Mouse (Mus musculus): ENCODE results near the gene Tlnrd1. TPM values are rescaled to one million over a fixed set of nuclear protein-coding genes. Genes with fewer than 3 reads are reported as not detected.

Tlnrd1 gene
- polyA plus RNA-seq, 1 experiment from 2014 or later, result 11.6 TPM

- no peak overlapping the region for H3K9ac ChIP-seq (ENCODE audit: low read depth, low read length)
- ATAC-seq (ENCODE audit: low FRiP score) (no peak), DNase-seq (ENCODE audit: low spot score) (no peak)
- no peaks in the 10 kb centered on the region for H3K4me1 ChIP-seq (replicated peaks; ENCODE audit: control insufficient read depth, insufficient read depth, low read length)
- H3K4me2 ChIP-seq (replicated peaks; ENCODE audit: low read depth, low read length), result no peak overlapping the region
- no peaks in the 10 kb centered on the region for H3K9me3 ChIP-seq (ENCODE audit: control insufficient read depth, low read length)
- 0 out of 2 replicates have a peak, but pooled peaks cover 3% of the 10 kb centered on the region for H3K36me3 ChIP-seq (ENCODE audit: control insufficient read depth, insufficient read depth, low read length)
- H3K27ac ChIP-seq (ENCODE audit: low read depth, low read length), result no peak overlapping the region
- H3K27me3 ChIP-seq (ENCODE audit: control insufficient read depth, insufficient read depth, low read length), result no peaks in the 10 kb centered on the region
- no peak overlapping the region for H3K4me3 ChIP-seq (ENCODE audit: low read depth, low read length)
- 83% methylated on average over 5 of the region's 5 CpGs for WGBS
Measured at GRCm38 (mm10) chr7:83902296-83903145, 18.4 kb upstream of the Tlnrd1 start.

GRCm38 (mm10) chr7:83901425-83901824, 17.3 kb upstream of the Tlnrd1 start:
- Histone ChIP-seq H3K4me3 (ENCODE audit: low read depth, low read length) (no peak overlapping the region), H3K9ac (ENCODE audit: low read depth, low read length) (no peak overlapping the region), H3K4me2 (replicated peaks; ENCODE audit: low read depth, low read length) (no peak overlapping the region), H3K27ac (ENCODE audit: low read depth, low read length) (no peak overlapping the region), H3K9me3 (ENCODE audit: control insufficient read depth, low read length) (no peaks in the 10 kb centered on the region), H3K27me3 (ENCODE audit: control insufficient read depth, insufficient read depth, low read length) (no peaks in the 10 kb centered on the region), H3K4me1 (replicated peaks; ENCODE audit: control insufficient read depth, insufficient read depth, low read length) (no peaks in the 10 kb centered on the region), H3K36me3 (ENCODE audit: control insufficient read depth, insufficient read depth, low read length) (0 out of 2 replicates have a peak, but pooled peaks cover 3% of the 10 kb centered on the region)
- DNase-seq (ENCODE audit: low spot score) (no peak), ATAC-seq (ENCODE audit: low FRiP score) (no peak)
- WGBS, result 81% methylated on average over 4 of the region's 4 CpGs

GRCm38 (mm10) chr7:83900519-83900918, 16.4 kb upstream of the Tlnrd1 start:
- Histone ChIP-seq H3K4me1 (replicated peaks; ENCODE audit: control insufficient read depth, insufficient read depth, low read length) (no peaks in the 10 kb centered on the region), H3K27ac (ENCODE audit: low read depth, low read length) (no peak overlapping the region), H3K4me2 (replicated peaks; ENCODE audit: low read depth, low read length) (no peak overlapping the region), H3K9me3 (ENCODE audit: control insufficient read depth, low read length) (no peaks in the 10 kb centered on the region), H3K9ac (ENCODE audit: low read depth, low read length) (no peak overlapping the region), H3K4me3 (ENCODE audit: low read depth, low read length) (no peak overlapping the region), H3K27me3 (ENCODE audit: control insufficient read depth, insufficient read depth, low read length) (no peaks in the 10 kb centered on the region), H3K36me3 (ENCODE audit: control insufficient read depth, insufficient read depth, low read length) (0 out of 2 replicates have a peak, but pooled peaks cover 3% of the 10 kb centered on the region)
- ATAC-seq (ENCODE audit: low FRiP score) (no peak), DNase-seq (ENCODE audit: low spot score) (no peak)
- 84% methylated on average over 3 of the region's 3 CpGs for WGBS

- H3K4me2 ChIP-seq (replicated peaks; ENCODE audit: low read depth, low read length), result no peak overlapping the region
- H3K4me1 ChIP-seq (replicated peaks; ENCODE audit: control insufficient read depth, insufficient read depth, low read length), result no peaks in the 10 kb centered on the region
- WGBS, result 94% methylated on average over 11 of the region's 11 CpGs
- no peaks in the 10 kb centered on the region for H3K27me3 ChIP-seq (ENCODE audit: control insufficient read depth, insufficient read depth, low read length)
- ATAC-seq (ENCODE audit: low FRiP score) (no peak), DNase-seq (ENCODE audit: low spot score) (no peak)
- no peak overlapping the region for H3K9ac ChIP-seq (ENCODE audit: low read depth, low read length)
- 0 out of 2 replicates have a peak, but pooled peaks cover 3% of the 10 kb centered on the region for H3K36me3 ChIP-seq (ENCODE audit: control insufficient read depth, insufficient read depth, low read length)
- H3K9me3 ChIP-seq (ENCODE audit: control insufficient read depth, low read length), result no peaks in the 10 kb centered on the region
- no peak overlapping the region for H3K27ac ChIP-seq (ENCODE audit: low read depth, low read length)
- no peak overlapping the region for H3K4me3 ChIP-seq (ENCODE audit: low read depth, low read length)
Measured at GRCm38 (mm10) chr7:83898267-83898666, 14.2 kb upstream of the Tlnrd1 start.

- Histone ChIP-seq H3K4me3 (ENCODE audit: low read depth, low read length) (no peak overlapping the region), H3K27me3 (ENCODE audit: control insufficient read depth, insufficient read depth, low read length) (no peaks in the 10 kb centered on the region), H3K9me3 (ENCODE audit: control insufficient read depth, low read length) (no peaks in the 10 kb centered on the region), H3K27ac (ENCODE audit: low read depth, low read length) (no peak overlapping the region), H3K4me1 (replicated peaks; ENCODE audit: control insufficient read depth, insufficient read depth, low read length) (no peaks in the 10 kb centered on the region), H3K36me3 (ENCODE audit: control insufficient read depth, insufficient read depth, low read length) (0 out of 2 replicates have a peak, but pooled peaks cover 3% of the 10 kb centered on the region), H3K4me2 (replicated peaks; ENCODE audit: low read depth, low read length) (no peak overlapping the region), H3K9ac (ENCODE audit: low read depth, low read length) (no peak overlapping the region)
- DNase-seq (ENCODE audit: low spot score) (no peak), ATAC-seq (ENCODE audit: low FRiP score) (no peak)
- 95% methylated on average over 5 of the region's 5 CpGs for WGBS
Measured at GRCm38 (mm10) chr7:83896077-83896740, 12.1 kb upstream of the Tlnrd1 start.

- DNase-seq (ENCODE audit: low spot score) (no peak), ATAC-seq (ENCODE audit: low FRiP score) (no peak)
- H3K36me3 ChIP-seq (ENCODE audit: control insufficient read depth, insufficient read depth, low read length), result 0 out of 2 replicates have a peak, but pooled peaks cover 3% of the 10 kb centered on the region
- no peaks in the 10 kb centered on the region for H3K9me3 ChIP-seq (ENCODE audit: control insufficient read depth, low read length)
- no peak overlapping the region for H3K27ac ChIP-seq (ENCODE audit: low read depth, low read length)
- no peak overlapping the region for H3K9ac ChIP-seq (ENCODE audit: low read depth, low read length)
- no peak overlapping the region for H3K4me2 ChIP-seq (replicated peaks; ENCODE audit: low read depth, low read length)
- 91% methylated on average over 1 of the region's 1 CpGs for WGBS
- no peaks in the 10 kb centered on the region for H3K27me3 ChIP-seq (ENCODE audit: control insufficient read depth, insufficient read depth, low read length)
- no peak overlapping the region for H3K4me3 ChIP-seq (ENCODE audit: low read depth, low read length)
- no peaks in the 10 kb centered on the region for H3K4me1 ChIP-seq (replicated peaks; ENCODE audit: control insufficient read depth, insufficient read depth, low read length)
Measured at GRCm38 (mm10) chr7:83894348-83894747, 10.2 kb upstream of the Tlnrd1 start.

GRCm38 (mm10) chr7:83892333-83892669, 8.2 kb upstream of the Tlnrd1 start:
- Histone ChIP-seq H3K4me3 (ENCODE audit: low read depth, low read length) (peak overlapping the region; percentile 76), H3K27ac (ENCODE audit: low read depth, low read length) (peak overlapping the region; percentile 82), H3K4me1 (replicated peaks; ENCODE audit: control insufficient read depth, insufficient read depth, low read length) (no peaks in the 10 kb centered on the region), H3K27me3 (ENCODE audit: control insufficient read depth, insufficient read depth, low read length) (no peaks in the 10 kb centered on the region), H3K9ac (ENCODE audit: low read depth, low read length) (peak overlapping the region; percentile 81), H3K36me3 (ENCODE audit: control insufficient read depth, insufficient read depth, low read length) (no peaks in the 10 kb centered on the region), H3K9me3 (ENCODE audit: control insufficient read depth, low read length) (no peaks in the 10 kb centered on the region), H3K4me2 (replicated peaks; ENCODE audit: low read depth, low read length) (peak overlapping the region; percentile 64)
- DNase-seq (ENCODE audit: low spot score) (no peak), ATAC-seq (ENCODE audit: low FRiP score) (no peak; the same call in none of the 2 replicates)
- WGBS, result 0% methylated on average over 21 of the region's 21 CpGs

- ATAC-seq (ENCODE audit: low FRiP score), result peak; percentile 97
- no peaks in the 10 kb centered on the region for H3K27me3 ChIP-seq (ENCODE audit: control insufficient read depth, insufficient read depth, low read length)
- WGBS, result 2% methylated on average over 43 of the region's 44 CpGs
- peak overlapping the region; percentile 64 for H3K4me2 ChIP-seq (replicated peaks; ENCODE audit: low read depth, low read length)
- no peaks in the 10 kb centered on the region for H3K4me1 ChIP-seq (replicated peaks; ENCODE audit: control insufficient read depth, insufficient read depth, low read length)
- H3K36me3 ChIP-seq (ENCODE audit: control insufficient read depth, insufficient read depth, low read length), result no peaks in the 10 kb centered on the region
- peak; percentile 98 for DNase-seq (ENCODE audit: low spot score)
- H3K9me3 ChIP-seq (ENCODE audit: control insufficient read depth, low read length), result no peaks in the 10 kb centered on the region
- peak overlapping the region; percentile 82 for H3K27ac ChIP-seq (ENCODE audit: low read depth, low read length)
- peak overlapping the region; percentile 81 for H3K9ac ChIP-seq (ENCODE audit: low read depth, low read length)
- H3K4me3 ChIP-seq (ENCODE audit: low read depth, low read length), result peak overlapping the region; percentile 76
Measured at GRCm38 (mm10) chr7:83891433-83892332, 7.6 kb upstream of the Tlnrd1 start.
